ENCODE assay signal across 26 mouse cellular contexts in the genomic region with DNA sequence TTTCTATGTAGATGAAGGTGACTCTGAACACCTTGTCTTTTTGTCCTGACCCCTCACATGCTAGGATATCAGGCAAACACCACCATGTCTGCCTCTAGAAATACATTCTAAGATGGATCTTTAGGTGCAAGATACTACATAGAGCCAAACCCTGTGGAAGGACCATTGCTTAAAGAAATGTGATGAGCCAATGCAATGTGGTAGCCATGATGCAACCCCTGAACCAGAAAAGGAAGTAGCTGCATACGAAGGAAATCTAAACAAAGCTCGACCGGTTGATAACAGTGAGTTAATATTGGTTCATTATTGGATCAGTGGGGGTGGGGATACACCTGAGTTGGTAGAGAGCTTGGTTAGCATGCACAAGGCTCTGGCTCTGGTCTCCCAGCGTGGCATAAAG.
A peak's percentile ranks its signal among the peaks of the same experiment; 100 is the strongest.
DNase-seq lines count a peak whose midpoint lies in the region; ATAC-seq and TF ChIP-seq lines count a peak whose summit lies in the region.
"Had no signal": no experiment of that assay in that cellular context is flagged by ENCODE, and none has a peak within 500 bp of the region (broad histone marks: within the 10 kb centered on the region; RNA-seq: fewer than 3 reads in every experiment).

No protein-coding gene starts in this region.

- no peaks in the 10 kb centered on the region for H3K4me1 ChIP-seq in lung, postnatal 0 days (ENCODE audit: insufficient read depth, low read depth, low read length)
- no peaks in the 10 kb centered on the region for H3K4me1 ChIP-seq in intestine, embryonic 15.5 days (replicated peaks)
- no peaks in the 10 kb centered on the region for H3K4me1 ChIP-seq in midbrain, embryonic 13.5 days (replicated peaks)
- H3K4me1 ChIP-seq: embryonic facial prominence, embryonic 10.5 days; embryonic facial prominence, embryonic 13.5 days; forebrain, embryonic 12.5 days; hindbrain, embryonic 13.5 days had no signal

- H3K9me3 ChIP-seq in lung, postnatal 0 days (ENCODE audit: low read length), result no peaks in the 10 kb centered on the region
- no peaks in the 10 kb centered on the region for H3K9me3 ChIP-seq in intestine, embryonic 15.5 days
- H3K9me3 ChIP-seq in midbrain, embryonic 13.5 days, result no peaks in the 10 kb centered on the region
- H3K9me3 ChIP-seq: embryonic facial prominence, embryonic 10.5 days; embryonic facial prominence, embryonic 13.5 days; forebrain, embryonic 12.5 days; hindbrain, embryonic 13.5 days had no signal

- peak; percentile 24 for DNase-seq in lung, postnatal 36 days
- DNase-seq in lung, postnatal 0 days (ENCODE audit: low spot score), result no peak
- DNase-seq in thymus, postnatal 4 days, result no peak
- DNase-seq in kidney, postnatal 36 days, result no peak
- DNase-seq: adrenal gland, adult 8-10 months; adrenal gland, postnatal 25 days; B cell, adult 2 months; cerebellum, adult 11 months; cerebellum, adult 2 months; cerebellum, adult 9-11 months; cerebellum, postnatal 25 days; embryo, embryonic 11 days; gastrocnemius, postnatal 10 days; gastrocnemius, postnatal 36 days had no signal

- no peaks in the 10 kb centered on the region for H3K36me3 ChIP-seq in lung, postnatal 0 days (ENCODE audit: insufficient read depth, low read length)
- no peaks in the 10 kb centered on the region for H3K36me3 ChIP-seq in intestine, embryonic 15.5 days
- no peaks in the 10 kb centered on the region for H3K36me3 ChIP-seq in midbrain, embryonic 13.5 days
- H3K36me3 ChIP-seq: embryonic facial prominence, embryonic 10.5 days; embryonic facial prominence, embryonic 13.5 days; forebrain, embryonic 12.5 days; hindbrain, embryonic 13.5 days had no signal

- H3K4me3 ChIP-seq in lung, postnatal 0 days (ENCODE audit: low read depth, low read length), result no peak overlapping the region
- no peak overlapping the region for H3K4me3 ChIP-seq in intestine, embryonic 15.5 days (replicated peaks)
- no peak overlapping the region for H3K4me3 ChIP-seq in midbrain, embryonic 13.5 days (replicated peaks)
- H3K4me3 ChIP-seq: embryonic facial prominence, embryonic 10.5 days; embryonic facial prominence, embryonic 13.5 days; erythroblast, embryonic 14.5 days; forebrain, embryonic 12.5 days; hindbrain, embryonic 13.5 days had no signal

- TF ChIP-seq CTCF in lung, postnatal 0 days (IDR thresholded peaks at IDR 0.05), result no peak

- WGBS in lung, postnatal 0 days, result 59% methylated on average over 4 of the region's 4 CpGs
- WGBS in intestine, embryonic 15.5 days, result 71% methylated on average over 4 of the region's 4 CpGs
- WGBS in midbrain, embryonic 13.5 days, result 88% methylated on average over 4 of the region's 4 CpGs

- ATAC-seq in lung, postnatal 0 days, result no peak
- peak; percentile 56 for ATAC-seq in common myeloid progenitor, adult 5-6 weeks (replicated peaks; ENCODE audit: low read depth, poor library complexity, severe bottlenecking)
- ATAC-seq in megakaryocyte progenitor cell, adult 5-6 weeks (replicated peaks; ENCODE audit: poor library complexity), result peak; percentile 84
- ATAC-seq in intestine, embryonic 15.5 days, result no peak
- ATAC-seq in midbrain, embryonic 13.5 days, result no peak
- ATAC-seq: forebrain, embryonic 16.5 days; hindbrain, embryonic 16.5 days had no signal

- TF ChIP-seq EP300 in lung, postnatal 0 days (IDR thresholded peaks at IDR 0.05), result no peak

- no peak overlapping the region for H3K9ac ChIP-seq in lung, postnatal 0 days (replicated peaks; ENCODE audit: low read depth)
- no peak overlapping the region for H3K9ac ChIP-seq in intestine, embryonic 15.5 days
- no peak overlapping the region for H3K9ac ChIP-seq in midbrain, embryonic 13.5 days (replicated peaks)
- H3K9ac ChIP-seq: embryonic facial prominence, embryonic 13.5 days; forebrain, embryonic 12.5 days; hindbrain, embryonic 13.5 days had no signal

- H3K27me3 ChIP-seq in lung, postnatal 0 days (replicated peaks; ENCODE audit: insufficient read depth, low read length), result no peaks in the 10 kb centered on the region
- H3K27me3 ChIP-seq in intestine, embryonic 15.5 days (replicated peaks), result no peaks in the 10 kb centered on the region
- H3K27me3 ChIP-seq in midbrain, embryonic 13.5 days, result no peaks in the 10 kb centered on the region
- H3K27me3 ChIP-seq: embryonic facial prominence, embryonic 13.5 days; forebrain, embryonic 12.5 days; hindbrain, embryonic 13.5 days had no signal

- no peak overlapping the region for H3K4me2 ChIP-seq in lung, postnatal 0 days (replicated peaks; ENCODE audit: low read depth, low read length)
- no peak overlapping the region for H3K4me2 ChIP-seq in intestine, embryonic 15.5 days (replicated peaks)
- H3K4me2 ChIP-seq in midbrain, embryonic 13.5 days (replicated peaks), result no peak overlapping the region
- H3K4me2 ChIP-seq: embryonic facial prominence, embryonic 13.5 days; forebrain, embryonic 12.5 days; heart, embryonic 11.5 days; hindbrain, embryonic 13.5 days had no signal

- no peak overlapping the region for H3K27ac ChIP-seq in lung, postnatal 0 days (ENCODE audit: low read length)
- no peak overlapping the region for H3K27ac ChIP-seq in intestine, embryonic 15.5 days
- no peak overlapping the region for H3K27ac ChIP-seq in midbrain, embryonic 13.5 days
- H3K27ac ChIP-seq: embryonic facial prominence, embryonic 10.5 days; embryonic facial prominence, embryonic 13.5 days; forebrain, embryonic 12.5 days; hindbrain, embryonic 13.5 days had no signal

Comparison
In these comparisons a context has a peak if more than half of its experiments do, and no peak if none do; other contexts are left out.
1. ATAC-seq: peak in common myeloid progenitor, adult 5-6 weeks (single experiment) and megakaryocyte progenitor cell, adult 5-6 weeks (single experiment); none in lung, postnatal 0 days (single experiment), intestine, embryonic 15.5 days (single experiment) and midbrain, embryonic 13.5 days (single experiment).